Mouse (Mus musculus) hindbrain, embryonic 13.5 days (tissue): Measurements from ENCODE around the gene Pde5a. TPM values are rescaled to one million over a fixed set of nuclear protein-coding genes. Genes with fewer than 3 reads are reported as not detected.

Experiments
- ATAC-seq: fragments of 200-750 bp; cut with Nextera tagmentation; 2 replicates; pipeline ENCODE4 v1.8.0; 2017; ENCODE audit warnings: moderate TSS enrichment; ENCODE audit not compliant: low FRiP score
- H3K27ac ChIP-seq: fragments of 300-500 bp; sonication (generic); 2 replicates; pipeline ENCODE4 v1.5.1; 2015; ENCODE audit warnings: inconsistent platforms, mild to moderate bottlenecking, moderate library complexity
- H3K27me3 ChIP-seq: fragments of 300-500 bp; sonication (generic); 2 replicates; pipeline ENCODE4 v1.6.1; 2015; ENCODE audit warnings: mild to moderate bottlenecking, inconsistent platforms
- H3K36me3 ChIP-seq: fragments of 300-500 bp; sonication (generic); 2 replicates; pipeline ENCODE4 v1.6.1; 2015; ENCODE audit warnings: mild to moderate bottlenecking, inconsistent platforms
- H3K4me1 ChIP-seq: fragments of 300-500 bp; sonication (generic); replicated peaks from 2 replicates; pipeline ENCODE4 v1.6.1; 2015; ENCODE audit warnings: inconsistent platforms
- H3K4me2 ChIP-seq: fragments of 300-500 bp; sonication (generic); 2 replicates; pipeline ENCODE4 v1.6.1; 2015; ENCODE audit warnings: inconsistent platforms, mild to moderate bottlenecking, moderate library complexity
- H3K4me3 ChIP-seq: fragments of 300-500 bp; sonication (generic); 2 replicates; pipeline ENCODE4 v1.5.1; 2015; ENCODE audit warnings: mild to moderate bottlenecking, inconsistent platforms
- H3K9ac ChIP-seq: fragments of 300-500 bp; sonication (generic); 2 replicates; pipeline ENCODE4 v1.6.1; 2015; ENCODE audit warnings: mild to moderate bottlenecking, inconsistent platforms
- H3K9me3 ChIP-seq: fragments of 300-500 bp; sonication (generic); 2 replicates; pipeline ENCODE4 v1.6.1; 2016; ENCODE audit warnings: inconsistent platforms
- WGBS: fragments of 180-500 bp; shearing (Covaris S2); methylation state at CpG from one replicate; pipeline ENCODE4 v1.1.7; 2015; 5-methylcytosine and 5-hydroxymethylcytosine counted together
- polyA plus RNA-seq: library from polyadenylated mRNA; unstranded; fragments of >200 nt; fragmentation: Nextera tagmentation; extraction: Ambion mirVana; gene quantifications from 2 replicates; pipeline ENCODE4 v1.2.1, GENCODE M21; 2015

Pde5a gene
- polyA plus RNA-seq, result 2.3 and 2.6 TPM in 2 replicates

GRCm38 (mm10) chr3:122728852-122729600 is at the start of gene Pde5a:
TSS of gene Pde5a (plus strand) at chr3:122728947.
- Histone ChIP-seq H3K36me3 (no peaks in the 10 kb centered on the region), H3K27ac (peak within 1 kb of the TSS; percentile 82), H3K4me2 (peak within 1 kb of the TSS; percentile 88), H3K4me3 (peak within 1 kb of the TSS; percentile 77), H3K9ac (peak within 1 kb of the TSS; percentile 85), H3K9me3 (no peaks in the 10 kb centered on the region), H3K4me1 (peaks cover 16% of the 10 kb centered on the region), H3K27me3 (no peaks in the 10 kb centered on the region)
- under 1% methylated on average over 49 of the region's 49 CpGs for WGBS
- ATAC-seq, result peak; percentile 76

- no peak overlapping the region for H3K4me3 ChIP-seq
- WGBS, result 90% methylated on average over 3 of the region's 3 CpGs
- no peaks in the 10 kb centered on the region for H3K36me3 ChIP-seq
- no peak for ATAC-seq
- H3K4me1 ChIP-seq, result no peaks in the 10 kb centered on the region
- H3K9ac ChIP-seq, result no peak overlapping the region
- peaks cover 6% of the 10 kb centered on the region for H3K9me3 ChIP-seq
- H3K27ac ChIP-seq, result no peak overlapping the region
- no peaks in the 10 kb centered on the region for H3K27me3 ChIP-seq
- H3K4me2 ChIP-seq, result no peak overlapping the region
These were observed 47.9 kb upstream of the Pde5a start for GRCm38 (mm10) chr3:122680851-122681250.

DNA sequence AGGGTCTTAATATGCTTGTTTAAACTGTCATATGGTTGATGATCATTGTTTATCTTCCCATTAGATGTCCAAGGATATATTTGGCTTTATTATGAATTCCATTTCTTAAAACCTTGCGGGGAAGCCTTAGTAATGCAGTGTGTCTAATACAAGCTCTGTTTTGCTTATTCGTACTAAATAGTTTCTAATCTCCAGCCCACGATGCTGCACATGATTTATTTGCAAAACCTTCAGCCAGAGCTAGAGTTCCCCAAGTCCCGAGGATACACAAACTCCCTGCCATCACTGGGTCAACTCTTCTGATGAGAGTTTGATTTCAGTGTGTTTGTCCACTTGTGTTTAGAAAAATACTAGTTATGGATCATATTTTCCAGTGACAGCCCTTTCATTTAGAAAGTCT is 46.4 kb upstream of the Pde5a start:
- no peak overlapping the region for H3K4me2 ChIP-seq
- H3K27me3 ChIP-seq, result no peaks in the 10 kb centered on the region
- H3K9ac ChIP-seq, result no peak overlapping the region
- no peaks in the 10 kb centered on the region for H3K4me1 ChIP-seq
- ATAC-seq, result no peak
- WGBS, result 89% methylated on average over 4 of the region's 4 CpGs
- no peak overlapping the region for H3K27ac ChIP-seq
- no peak overlapping the region for H3K4me3 ChIP-seq
- H3K36me3 ChIP-seq, result no peaks in the 10 kb centered on the region
- H3K9me3 ChIP-seq, result peaks cover 6% of the 10 kb centered on the region

DNA sequence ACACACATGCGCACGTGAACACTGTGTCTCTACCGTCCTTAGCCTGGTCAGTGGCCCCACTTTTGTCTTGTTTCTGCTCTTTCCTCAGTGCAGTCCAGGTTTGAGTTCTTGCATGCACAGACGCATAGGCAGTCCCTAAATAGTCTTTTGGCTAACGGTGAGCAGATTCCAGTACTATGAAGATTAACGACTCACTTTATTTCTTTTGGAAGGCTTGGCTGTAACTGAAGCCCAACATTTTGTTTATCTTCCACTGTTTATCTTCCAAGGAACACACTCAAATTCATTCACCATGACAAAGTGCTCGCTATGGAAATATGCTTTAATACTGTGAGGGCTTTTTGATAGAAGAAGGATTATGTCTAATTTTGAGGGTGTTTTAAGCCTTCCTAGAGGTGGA is 43.9 kb upstream of the Pde5a start:
- H3K4me3 ChIP-seq, result no peak overlapping the region
- WGBS, result 80% methylated on average over 7 of the region's 7 CpGs
- no peak overlapping the region for H3K4me2 ChIP-seq
- H3K36me3 ChIP-seq, result no peaks in the 10 kb centered on the region
- H3K27ac ChIP-seq, result no peak overlapping the region
- H3K9me3 ChIP-seq, result no peaks in the 10 kb centered on the region
- ATAC-seq, result no peak
- no peaks in the 10 kb centered on the region for H3K4me1 ChIP-seq
- no peak overlapping the region for H3K9ac ChIP-seq
- H3K27me3 ChIP-seq, result no peaks in the 10 kb centered on the region

DNA sequence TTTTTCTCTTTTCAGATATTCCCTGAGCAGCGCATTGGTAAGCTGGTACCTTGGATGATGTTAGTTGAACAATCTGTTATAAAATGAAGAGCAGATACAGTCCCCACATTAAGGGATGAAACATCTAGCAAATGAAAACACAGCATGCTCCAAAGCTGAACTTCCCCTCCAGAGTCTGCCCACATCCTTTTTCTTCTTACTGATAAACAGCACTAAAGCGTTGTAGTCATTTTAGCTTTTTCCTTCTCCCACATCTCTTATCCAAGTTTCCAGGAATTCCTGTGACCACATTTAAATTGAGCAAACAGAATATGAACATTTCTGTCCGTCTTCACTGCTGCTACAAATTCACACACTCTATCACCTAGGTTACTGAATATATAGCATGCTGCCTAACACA is 35.7 kb upstream of the Pde5a start:
- Histone ChIP-seq H3K4me2 (no peak overlapping the region), H3K9ac (no peak overlapping the region), H3K36me3 (no peaks in the 10 kb centered on the region), H3K4me3 (no peak overlapping the region), H3K27ac (no peak overlapping the region), H3K27me3 (no peaks in the 10 kb centered on the region), H3K4me1 (no peaks in the 10 kb centered on the region), H3K9me3 (no peaks in the 10 kb centered on the region)
- WGBS, result 90% methylated on average over 3 of the region's 3 CpGs
- no peak for ATAC-seq

- H3K4me2 ChIP-seq, result no peak overlapping the region
- no peak overlapping the region for H3K4me3 ChIP-seq
- no peaks in the 10 kb centered on the region for H3K36me3 ChIP-seq
- H3K4me1 ChIP-seq, result no peaks in the 10 kb centered on the region
- WGBS, result 73% methylated on average over 3 of the region's 3 CpGs
- H3K9me3 ChIP-seq, result no peaks in the 10 kb centered on the region
- H3K9ac ChIP-seq, result no peak overlapping the region
- H3K27me3 ChIP-seq, result no peaks in the 10 kb centered on the region
- ATAC-seq, result no peak
- H3K27ac ChIP-seq, result no peak overlapping the region
These were observed 32.9 kb upstream of the Pde5a start for GRCm38 (mm10) chr3:122695870-122696269.

DNA sequence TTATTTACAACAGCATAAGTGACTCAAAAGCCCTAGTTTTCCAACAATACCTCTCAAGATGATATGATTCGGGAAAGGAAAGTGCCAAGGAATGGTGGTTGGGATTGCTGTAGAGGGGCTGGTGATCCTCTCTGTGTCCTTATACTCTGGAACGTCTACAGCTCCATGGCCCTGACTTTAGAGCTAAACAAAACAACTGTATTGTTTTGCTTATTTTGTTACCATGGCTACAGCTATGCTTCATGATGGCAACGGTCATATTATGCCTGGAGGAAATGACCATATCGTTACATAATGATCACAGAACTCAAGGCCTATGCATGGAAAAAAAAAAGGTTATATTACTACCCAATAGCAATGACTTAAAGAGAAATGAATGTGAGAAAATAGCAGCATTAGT is 32.1 kb upstream of the Pde5a start:
- Histone ChIP-seq H3K27me3 (no peaks in the 10 kb centered on the region), H3K36me3 (no peaks in the 10 kb centered on the region), H3K4me1 (no peaks in the 10 kb centered on the region), H3K4me2 (no peak overlapping the region), H3K27ac (no peak overlapping the region), H3K4me3 (no peak overlapping the region), H3K9me3 (no peaks in the 10 kb centered on the region), H3K9ac (no peak overlapping the region)
- ATAC-seq, result no peak
- 71% methylated on average over 4 of the region's 4 CpGs for WGBS

DNA sequence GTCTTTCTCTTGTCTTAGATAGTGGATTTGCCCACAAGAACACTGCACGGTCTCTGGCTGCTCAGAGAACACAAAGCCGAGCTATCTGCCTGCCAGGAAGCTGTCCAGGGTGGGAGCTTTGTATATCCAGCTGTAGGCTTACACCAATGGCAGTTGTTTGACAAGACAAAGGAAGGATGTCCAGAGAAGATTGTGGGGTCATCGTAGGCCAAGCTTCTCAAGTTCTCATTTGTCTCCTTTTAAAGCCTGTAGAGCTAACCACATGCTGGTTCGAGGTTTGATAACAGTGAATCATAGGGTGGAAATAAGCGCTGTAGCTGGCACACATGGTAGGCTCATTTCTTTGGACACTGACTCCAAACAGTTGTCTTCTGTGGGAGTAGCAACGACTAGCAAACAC is 24.5 kb upstream of the Pde5a start:
- Histone ChIP-seq H3K4me3 (no peak overlapping the region), H3K9me3 (no peaks in the 10 kb centered on the region), H3K9ac (no peak overlapping the region), H3K27me3 (no peaks in the 10 kb centered on the region), H3K4me2 (no peak overlapping the region), H3K27ac (no peak overlapping the region), H3K36me3 (no peaks in the 10 kb centered on the region), H3K4me1 (no peaks in the 10 kb centered on the region)
- ATAC-seq, result no peak
- WGBS, result 9% methylated on average over 6 of the region's 6 CpGs

GRCm38 (mm10) chr3:122705246-122705645 is 23.5 kb upstream of the Pde5a start:
- no peak overlapping the region for H3K4me2 ChIP-seq
- no peaks in the 10 kb centered on the region for H3K27me3 ChIP-seq
- H3K4me1 ChIP-seq, result no peaks in the 10 kb centered on the region
- H3K27ac ChIP-seq, result no peak overlapping the region
- no peak overlapping the region for H3K4me3 ChIP-seq
- H3K9me3 ChIP-seq, result no peaks in the 10 kb centered on the region
- ATAC-seq, result no peak
- 68% methylated on average over 7 of the region's 7 CpGs for WGBS
- H3K9ac ChIP-seq, result no peak overlapping the region
- H3K36me3 ChIP-seq, result no peaks in the 10 kb centered on the region

DNA sequence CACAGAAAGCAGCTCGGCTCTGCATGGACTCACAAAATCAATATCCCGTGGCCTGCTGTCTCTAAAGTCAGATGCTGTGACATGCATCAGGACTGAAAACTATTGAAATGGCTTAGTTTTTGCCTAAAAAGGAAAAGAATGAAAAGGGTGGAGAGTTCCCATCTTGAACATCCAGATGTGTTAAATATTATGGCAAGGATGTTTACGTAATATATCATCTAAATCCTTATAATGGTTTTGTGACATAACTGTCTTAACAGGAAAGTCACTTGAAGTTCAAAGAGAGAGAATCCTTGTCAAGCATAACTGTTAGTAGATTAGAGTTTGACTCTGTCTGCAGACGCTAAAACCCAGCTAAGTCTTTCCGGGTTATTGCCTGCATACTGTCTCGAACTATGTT is 20.3 kb upstream of the Pde5a start:
- no peak overlapping the region for H3K4me2 ChIP-seq
- H3K9me3 ChIP-seq, result no peaks in the 10 kb centered on the region
- no peak overlapping the region for H3K9ac ChIP-seq
- H3K27ac ChIP-seq, result no peak overlapping the region
- no peaks in the 10 kb centered on the region for H3K27me3 ChIP-seq
- H3K4me3 ChIP-seq, result no peak overlapping the region
- 89% methylated on average over 6 of the region's 6 CpGs for WGBS
- H3K4me1 ChIP-seq, result no peaks in the 10 kb centered on the region
- no peak for ATAC-seq
- no peaks in the 10 kb centered on the region for H3K36me3 ChIP-seq

- H3K4me3 ChIP-seq, result no peak overlapping the region
- H3K9ac ChIP-seq, result no peak overlapping the region
- ATAC-seq, result no peak
- H3K4me1 ChIP-seq, result no peaks in the 10 kb centered on the region
- no peaks in the 10 kb centered on the region for H3K9me3 ChIP-seq
- H3K4me2 ChIP-seq, result no peak overlapping the region
- no peaks in the 10 kb centered on the region for H3K36me3 ChIP-seq
- H3K27me3 ChIP-seq, result no peaks in the 10 kb centered on the region
- WGBS, result 92% methylated on average over 3 of the region's 3 CpGs
- H3K27ac ChIP-seq, result no peak overlapping the region
These were observed 18.6 kb upstream of the Pde5a start for GRCm38 (mm10) chr3:122710141-122710540.

DNA sequence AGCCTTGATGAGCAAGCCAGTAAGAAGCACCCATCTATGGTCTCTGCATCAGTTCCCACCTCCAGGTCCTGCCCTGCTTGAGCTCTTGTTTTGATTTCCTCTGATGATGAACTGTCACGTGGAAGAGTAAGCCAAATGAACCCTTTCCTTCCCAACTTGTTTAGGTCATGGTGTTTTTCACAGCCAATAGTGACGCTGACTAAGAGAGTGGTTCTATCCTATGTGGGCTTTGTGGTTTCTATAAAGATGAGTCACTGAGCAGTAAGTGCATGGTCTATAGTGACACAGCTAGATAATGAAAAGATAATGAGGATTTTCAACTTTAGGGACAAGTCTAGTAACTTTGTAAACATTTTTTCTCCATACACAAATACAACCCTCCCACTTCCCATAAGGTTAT is 10.1 kb upstream of the Pde5a start:
- no peak for ATAC-seq
- H3K36me3 ChIP-seq, result no peaks in the 10 kb centered on the region
- H3K27ac ChIP-seq, result no peak overlapping the region
- H3K4me1 ChIP-seq, result no peaks in the 10 kb centered on the region
- H3K27me3 ChIP-seq, result no peaks in the 10 kb centered on the region
- H3K9me3 ChIP-seq, result no peaks in the 10 kb centered on the region
- H3K4me3 ChIP-seq, result no peak overlapping the region
- no peak overlapping the region for H3K9ac ChIP-seq
- H3K4me2 ChIP-seq, result no peak overlapping the region
- WGBS, result 92% methylated on average over 2 of the region's 2 CpGs

- Histone ChIP-seq H3K4me3 (no peak overlapping the region), H3K4me2 (no peak overlapping the region), H3K27me3 (no peaks in the 10 kb centered on the region), H3K9ac (no peak overlapping the region), H3K27ac (no peak overlapping the region), H3K4me1 (no peaks in the 10 kb centered on the region), H3K9me3 (no peaks in the 10 kb centered on the region), H3K36me3 (no peaks in the 10 kb centered on the region)
- no peak for ATAC-seq
- 88% methylated on average over 9 of the region's 9 CpGs for WGBS
These were observed 7.2 kb upstream of the Pde5a start for GRCm38 (mm10) chr3:122721522-122721921.
